Mouse (Mus musculus): ENCODE results near the gene Arhgap42.

Gene Arhgap42

GRCm38 (mm10) chr9:9238438-9239391 lies at the start of gene Arhgap42:
Gene Arhgap42, minus strand, starts transcription at chr9:9239101.
- peak; percentile 77 to 89 for DNase-seq

GRCm38 (mm10) chr9:9288140-9288539 lies 49.2 kb upstream of the Arhgap42 start:
- DNase-seq: no peak

- DNase-seq: no peak
These were observed 30.4 kb upstream of the Arhgap42 start for GRCm38 (mm10) chr9:9269305-9269704.

GRCm38 (mm10) chr9:9267606-9268601 lies 29.0 kb upstream of the Arhgap42 start:
- no peak for DNase-seq

- DNase-seq: no peak
These were observed 24.6 kb upstream of the Arhgap42 start for GRCm38 (mm10) chr9:9263543-9263942.

GRCm38 (mm10) chr9:9262479-9262878 lies 23.6 kb upstream of the Arhgap42 start:
- DNase-seq: no peak

GRCm38 (mm10) chr9:9254764-9255163 lies 15.9 kb upstream of the Arhgap42 start:
- DNase-seq: peak in 1 of 2 experiments; percentile 6

- no peak for DNase-seq
These were observed 9.6 kb upstream of the Arhgap42 start for GRCm38 (mm10) chr9:9248529-9248928.

GRCm38 (mm10) chr9:9245994-9246393 lies 7.1 kb upstream of the Arhgap42 start:
- DNase-seq: no peak

- no peak for DNase-seq
These were observed 4.9 kb upstream of the Arhgap42 start for GRCm38 (mm10) chr9:9243834-9244233.

- DNase-seq: no peak
These were observed 2.4 kb upstream of the Arhgap42 start for GRCm38 (mm10) chr9:9241202-9241795.

GRCm38 (mm10) chr9:9237511-9237910 lies 1.4 kb downstream of the Arhgap42 start:
- DNase-seq: no peak

- no peak for DNase-seq
These were observed 9.2 kb downstream of the Arhgap42 start for GRCm38 (mm10) chr9:9229662-9230061.

GRCm38 (mm10) chr9:9224837-9225236 lies 14.1 kb downstream of the Arhgap42 start:
- no peak for DNase-seq

GRCm38 (mm10) chr9:9223384-9223783 lies 15.5 kb downstream of the Arhgap42 start:
- DNase-seq: no peak

- no peak for DNase-seq
These were observed 16.9 kb downstream of the Arhgap42 start for GRCm38 (mm10) chr9:9221950-9222486.

GRCm38 (mm10) chr9:9221185-9221584 lies 17.7 kb downstream of the Arhgap42 start:
- no peak for DNase-seq

- DNase-seq: no peak
These were observed 20.6 kb downstream of the Arhgap42 start for GRCm38 (mm10) chr9:9218301-9218700.

- no peak for DNase-seq
These were observed 24.1 kb downstream of the Arhgap42 start for GRCm38 (mm10) chr9:9214849-9215248.

GRCm38 (mm10) chr9:9214296-9214695 lies 24.6 kb downstream of the Arhgap42 start:
- DNase-seq: no peak

- no peak for DNase-seq
These were observed 27.4 kb downstream of the Arhgap42 start for GRCm38 (mm10) chr9:9211411-9212087.

- DNase-seq: no peak
These were observed 28.4 kb downstream of the Arhgap42 start for GRCm38 (mm10) chr9:9210464-9210863.

Data from lung, postnatal 4 days (tissue).